Mouse (Mus musculus): Measurements from ENCODE around the gene Cfap43.
A peak's percentile ranks its signal among the peaks of the same experiment; 100 is the strongest.

Cfap43 gene

DNA sequence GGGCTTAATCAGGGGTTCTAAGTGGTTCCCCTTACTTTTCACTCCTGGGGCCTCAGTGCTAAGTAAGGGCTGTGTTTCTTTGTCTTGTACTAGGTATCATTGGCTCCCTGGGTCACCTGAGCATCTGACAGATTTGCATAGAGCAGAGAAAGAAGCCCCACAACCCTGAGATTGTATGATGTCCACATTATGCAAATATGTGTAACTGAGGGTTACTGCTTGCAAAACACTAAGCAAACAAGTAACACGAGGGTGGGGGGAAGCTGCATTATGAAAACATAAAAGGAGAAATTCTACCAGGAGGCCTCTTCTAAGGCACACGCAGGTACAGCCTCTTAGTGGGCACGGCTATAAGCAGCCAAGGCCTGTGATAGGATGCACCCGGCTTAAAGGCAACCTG, 3.8 kb downstream of the Cfap43 start:
- no peak for DNase-seq (ENCODE audit: low read depth, low spot score)

DNA sequence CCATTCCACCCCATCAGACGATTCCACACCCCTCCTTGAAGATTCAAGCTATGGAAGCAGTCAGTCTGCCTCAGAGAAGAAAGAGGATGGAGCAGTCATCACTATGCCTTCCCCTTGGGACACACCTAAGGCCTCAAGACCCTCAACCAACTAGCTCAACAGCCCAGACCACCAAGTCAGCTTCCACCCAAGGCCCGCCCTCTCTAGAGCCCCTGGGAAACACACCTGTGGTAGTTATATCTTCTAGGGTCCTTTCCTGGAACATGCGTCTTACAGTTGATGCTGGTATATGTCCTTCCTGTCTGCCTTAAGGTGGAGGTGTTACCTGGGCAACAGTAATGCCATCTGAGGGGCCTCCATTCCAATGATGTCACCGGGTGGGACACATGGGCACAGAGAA, 4.9 kb downstream of the Cfap43 start:
- DNase-seq (ENCODE audit: low read depth, low spot score) = no peak

DNA sequence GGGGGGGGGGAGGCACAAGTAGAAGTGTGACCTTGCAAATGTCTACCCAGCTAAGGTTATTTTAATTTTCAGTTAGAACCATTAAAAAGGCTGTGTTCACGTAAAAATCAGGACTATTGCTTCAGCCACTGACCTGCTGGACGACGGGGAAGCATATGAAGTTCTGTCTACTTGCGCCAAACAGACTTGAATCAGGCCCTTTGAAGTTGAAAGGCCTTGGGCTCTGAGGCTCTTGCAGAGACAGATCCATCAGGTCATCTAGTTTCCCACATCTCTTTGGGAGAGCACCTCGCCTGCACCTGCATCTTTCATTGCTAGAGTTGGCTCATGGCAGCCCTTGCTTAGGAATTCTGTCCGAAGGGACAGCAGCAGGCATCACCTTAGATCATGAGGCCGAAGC, 5.7 kb downstream of the Cfap43 start:
- DNase-seq (ENCODE audit: low read depth, low spot score) = no peak

DNA sequence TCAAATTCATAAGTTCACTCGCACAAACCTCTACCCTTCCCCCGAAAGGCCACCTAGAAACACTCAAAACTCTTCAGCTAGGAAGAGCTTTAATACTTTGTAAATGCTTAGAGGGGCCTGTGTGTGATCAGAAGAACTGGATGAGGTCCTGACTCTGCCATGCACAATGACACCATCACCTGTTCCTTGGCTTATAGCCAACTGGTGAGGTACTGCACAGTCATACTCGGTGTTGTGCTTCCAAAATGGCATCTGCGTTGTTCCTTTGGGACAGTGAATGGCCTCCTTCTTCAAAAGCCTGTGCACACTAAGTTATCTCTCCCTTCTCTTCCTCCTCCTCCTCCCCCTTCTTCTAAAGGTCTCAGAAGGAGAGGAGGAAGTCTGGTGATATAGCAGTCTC, 8.3 kb downstream of the Cfap43 start:
- no peak for DNase-seq (ENCODE audit: low read depth, low spot score)

DNA sequence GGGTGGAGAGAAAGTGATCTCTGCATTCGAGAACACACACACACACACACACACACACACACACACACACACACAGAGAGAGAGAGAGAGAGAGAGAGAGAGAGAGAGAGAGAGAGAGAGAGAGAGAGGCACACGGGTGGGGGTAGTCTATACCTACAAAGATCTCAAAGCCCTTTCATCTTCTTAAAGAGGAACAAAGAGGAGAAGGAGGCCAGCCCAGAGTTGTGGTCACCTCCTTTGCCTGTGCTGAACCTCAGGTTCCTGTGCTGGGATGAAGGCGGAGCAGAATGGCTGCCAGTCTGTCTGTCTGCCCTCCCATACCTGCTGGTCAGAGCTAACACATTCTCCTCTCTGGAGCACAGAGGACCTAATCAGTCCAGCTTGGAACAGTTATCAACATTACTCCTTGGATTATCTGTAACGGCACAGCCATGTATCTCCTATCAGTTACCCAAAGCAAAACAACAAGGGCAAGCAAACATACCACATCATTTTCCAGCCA, 8.9 kb downstream of the Cfap43 start:
- no peak for DNase-seq (ENCODE audit: low read depth, low spot score)

DNA sequence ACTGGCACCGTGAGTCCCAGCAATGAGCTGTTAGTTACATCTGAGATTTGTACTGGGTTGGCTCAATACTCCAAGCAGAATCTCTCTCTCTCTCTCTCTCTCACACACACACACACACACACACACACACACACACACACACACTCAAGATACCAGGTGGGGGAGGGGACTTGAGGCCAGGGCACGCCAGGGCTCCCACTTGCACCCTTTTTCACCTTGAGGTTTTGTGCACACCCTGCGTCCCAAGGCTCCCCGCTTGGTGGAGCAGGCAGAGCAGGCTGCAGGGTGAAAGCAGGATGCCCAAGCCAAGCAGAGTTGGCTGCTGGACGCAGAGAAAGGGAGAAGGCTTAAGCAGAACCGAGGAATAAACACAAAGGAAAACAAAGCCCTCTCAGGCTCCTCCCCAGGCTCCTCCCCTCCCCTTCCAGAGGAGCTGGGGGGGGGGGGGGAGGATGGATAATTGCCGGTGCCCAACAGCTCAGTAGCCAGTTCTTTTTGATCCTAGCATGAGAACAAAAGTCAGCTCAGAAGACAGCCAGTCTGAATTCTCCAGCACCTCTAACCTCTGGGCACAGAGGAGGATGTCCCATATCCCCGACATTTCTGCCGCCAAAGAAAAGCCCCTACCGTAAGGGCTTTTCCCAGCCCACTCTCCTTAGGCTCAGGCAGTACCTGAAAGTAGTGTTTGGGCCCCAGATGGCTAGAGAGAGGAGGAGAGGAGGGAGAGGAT, 9.5 kb downstream of the Cfap43 start:
- no peak for DNase-seq (ENCODE audit: low read depth, low spot score)

DNA sequence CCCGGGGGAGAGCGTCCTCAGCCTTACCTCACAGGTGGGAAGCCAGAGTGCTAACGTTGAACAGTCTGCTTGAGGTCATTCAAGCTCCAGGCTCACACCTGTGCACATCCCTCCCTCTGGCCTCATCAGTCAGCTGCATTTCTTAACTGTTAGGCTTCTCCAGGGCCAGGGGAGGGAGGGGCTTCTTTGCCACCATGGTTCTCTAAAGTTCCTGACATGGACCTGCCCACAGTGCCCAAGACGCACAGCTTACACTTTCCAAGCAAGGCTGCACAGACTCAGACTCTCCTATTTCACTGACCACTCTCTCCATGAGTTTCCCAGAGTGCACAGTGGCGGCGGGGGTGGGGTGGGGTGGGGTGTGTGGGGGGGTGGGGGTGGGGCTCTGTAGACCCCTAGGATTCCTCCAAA, 10.1 kb downstream of the Cfap43 start:
- no peak for DNase-seq (ENCODE audit: low read depth, low spot score)

DNA sequence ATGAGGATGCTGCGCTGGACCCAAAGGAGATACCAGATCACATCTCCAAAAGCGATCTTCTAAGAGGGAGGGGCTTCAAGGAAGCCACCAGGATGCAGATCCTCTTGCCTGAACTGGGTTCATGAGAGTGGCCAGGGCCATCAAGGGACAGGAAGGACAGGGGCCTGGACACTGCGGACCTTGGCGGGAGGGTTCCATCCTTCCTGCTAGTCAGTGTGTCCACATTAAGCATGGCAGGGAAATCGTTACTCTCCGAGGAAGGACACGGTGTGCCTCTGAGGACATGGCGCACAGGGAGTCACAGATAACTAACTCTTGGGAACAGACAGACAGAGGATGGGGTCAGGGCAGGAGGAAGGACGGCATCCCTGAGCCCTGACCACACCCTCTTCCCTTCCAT, 11.5 kb downstream of the Cfap43 start:
- no peak for DNase-seq (ENCODE audit: low read depth, low spot score)

DNA sequence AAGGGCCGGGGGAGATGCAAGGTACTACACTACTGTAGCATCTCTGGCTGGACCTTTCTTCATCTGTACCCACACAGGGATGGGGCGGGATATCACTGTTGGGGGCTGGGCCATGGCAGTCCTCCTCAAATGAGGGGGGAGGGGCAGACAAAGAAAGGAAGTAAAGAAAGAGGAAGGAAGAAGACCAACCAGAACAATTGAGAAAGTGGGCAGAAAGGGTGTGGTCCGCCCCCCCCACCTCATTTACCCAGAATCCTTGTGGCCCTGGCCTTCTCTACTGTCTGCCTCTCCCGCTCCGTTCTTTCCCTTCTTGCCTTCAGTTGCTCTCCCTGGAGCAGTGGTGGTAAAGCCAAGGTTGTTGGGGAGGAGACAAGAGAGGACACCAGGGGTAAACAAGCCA, 13.5 kb downstream of the Cfap43 start:
- no peak for DNase-seq (ENCODE audit: low read depth, low spot score)

DNA sequence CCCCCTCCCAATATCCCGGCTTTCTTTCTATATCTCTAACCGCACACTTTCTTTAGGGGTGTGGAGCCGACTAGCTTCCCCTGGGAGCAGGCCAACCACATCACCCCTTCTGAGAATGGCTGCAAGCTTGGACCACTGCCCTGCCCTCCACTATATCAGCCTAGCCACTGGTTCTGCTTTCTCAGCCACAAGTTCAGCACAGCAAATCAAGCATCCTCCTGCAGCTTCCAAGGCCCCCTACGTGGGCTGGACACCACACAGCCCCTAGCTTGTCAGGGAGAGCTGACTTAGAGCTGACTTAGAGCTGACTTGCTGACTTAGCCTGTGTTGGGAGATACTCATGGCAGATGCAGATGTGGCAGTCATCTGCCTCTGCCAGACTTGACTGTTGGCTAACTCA, 14.0 kb downstream of the Cfap43 start:
- DNase-seq (ENCODE audit: low read depth, low spot score) = no peak

DNA sequence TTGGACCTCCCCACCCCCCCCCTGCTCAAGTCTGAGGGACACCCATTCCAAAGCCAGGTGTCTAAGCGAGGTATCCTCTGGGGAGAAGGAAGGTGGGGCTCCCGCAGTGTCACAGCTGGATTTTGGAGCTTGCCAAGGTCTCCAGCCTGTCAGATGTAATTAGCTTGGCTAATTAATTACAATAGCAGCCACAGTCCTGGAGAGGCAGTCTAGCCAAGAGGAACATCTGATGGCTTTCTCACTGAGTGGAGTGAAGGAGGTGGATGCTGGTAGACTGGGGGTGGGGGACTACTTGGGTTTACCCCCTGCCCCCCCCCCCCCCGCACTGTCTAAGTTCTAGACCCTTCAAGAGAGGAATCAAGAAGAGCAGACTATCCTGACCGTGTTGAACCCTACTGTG, 15.4 kb downstream of the Cfap43 start:
- no peak for DNase-seq (ENCODE audit: low read depth, low spot score)

DNA sequence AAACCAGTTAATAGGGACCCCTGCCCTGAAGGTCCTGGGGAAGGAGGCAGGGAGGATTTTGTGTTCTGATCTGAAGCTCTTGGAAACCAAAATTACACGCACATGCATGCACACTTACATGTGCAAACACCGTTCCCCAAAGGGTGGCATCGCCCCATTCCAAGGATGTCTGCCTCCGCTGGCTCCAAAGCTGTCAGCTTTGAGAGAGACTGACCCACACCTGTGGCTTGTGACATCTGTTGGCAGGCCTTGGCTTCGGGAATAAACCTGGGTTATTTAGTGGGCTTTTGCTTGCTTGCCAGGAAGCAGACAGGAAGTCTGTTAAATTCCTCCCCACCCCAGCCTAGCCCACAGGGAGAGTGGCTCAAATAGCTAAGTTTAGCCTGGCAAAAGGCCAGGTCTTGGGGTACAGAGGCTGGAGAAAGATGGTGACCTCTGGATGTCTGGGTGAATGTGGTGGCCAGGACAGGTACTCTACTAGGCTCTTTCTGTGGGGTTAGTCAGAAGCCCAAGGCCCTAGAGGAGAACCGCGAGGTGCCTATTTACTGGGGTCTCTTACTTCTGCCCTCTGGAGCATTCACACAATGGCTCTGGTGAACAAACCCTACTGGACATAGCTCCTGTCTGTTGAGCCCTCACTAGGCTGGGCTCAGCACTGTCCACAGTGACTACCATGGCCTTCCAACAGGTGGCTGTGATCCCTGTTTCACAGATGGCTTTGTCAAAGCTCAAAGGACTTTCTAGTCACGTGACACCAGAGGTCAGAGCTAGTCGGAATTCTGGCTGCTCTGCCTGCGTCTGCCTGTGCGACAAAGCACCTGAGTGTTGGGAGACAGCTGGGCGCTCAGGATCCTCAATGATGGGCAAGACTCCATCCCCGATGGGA, 16.5 kb downstream of the Cfap43 start:
- no peak for DNase-seq (ENCODE audit: low read depth, low spot score)

DNA sequence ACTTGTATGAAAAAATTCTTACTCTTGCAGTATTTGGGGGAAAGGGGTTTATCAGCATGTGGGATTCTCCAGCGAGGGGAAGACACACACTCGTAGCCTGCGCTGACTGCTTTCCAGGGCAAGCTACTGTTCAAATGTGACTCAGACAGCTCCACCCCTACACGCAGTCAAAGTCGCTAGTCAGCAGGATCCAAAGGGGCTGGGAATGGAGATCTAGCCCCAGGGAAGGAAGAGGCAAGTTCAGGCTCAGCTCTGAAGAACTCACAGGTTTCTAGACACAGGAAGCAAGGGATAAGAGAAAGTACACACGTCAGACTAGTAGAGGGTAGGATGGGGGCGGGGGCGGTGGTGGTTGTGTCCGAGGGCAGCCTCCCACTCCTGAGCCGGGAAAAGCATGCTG, 18.5 kb downstream of the Cfap43 start:
- no peak for DNase-seq (ENCODE audit: low read depth, low spot score)

DNA sequence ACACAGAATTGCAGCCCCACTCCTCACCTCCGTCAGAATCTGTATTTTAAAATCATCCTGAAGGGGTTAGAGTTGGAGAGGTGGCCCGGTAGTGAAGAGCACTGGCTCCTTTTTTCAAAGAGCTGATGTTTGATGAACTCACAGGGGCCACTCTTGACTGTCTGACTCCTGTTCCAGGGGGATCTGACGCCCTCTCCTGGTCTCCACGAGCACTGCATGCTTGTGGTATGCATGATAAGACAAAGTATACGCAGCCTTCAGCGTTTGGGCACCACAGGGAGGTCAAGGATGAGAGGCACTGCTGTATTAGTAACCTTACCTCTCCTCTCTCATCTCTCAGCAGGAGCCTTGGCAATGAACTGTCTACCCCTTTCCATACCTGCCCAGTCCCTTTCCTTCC, 19.1 kb downstream of the Cfap43 start:
- DNase-seq (ENCODE audit: low read depth, low spot score) = no peak

DNA sequence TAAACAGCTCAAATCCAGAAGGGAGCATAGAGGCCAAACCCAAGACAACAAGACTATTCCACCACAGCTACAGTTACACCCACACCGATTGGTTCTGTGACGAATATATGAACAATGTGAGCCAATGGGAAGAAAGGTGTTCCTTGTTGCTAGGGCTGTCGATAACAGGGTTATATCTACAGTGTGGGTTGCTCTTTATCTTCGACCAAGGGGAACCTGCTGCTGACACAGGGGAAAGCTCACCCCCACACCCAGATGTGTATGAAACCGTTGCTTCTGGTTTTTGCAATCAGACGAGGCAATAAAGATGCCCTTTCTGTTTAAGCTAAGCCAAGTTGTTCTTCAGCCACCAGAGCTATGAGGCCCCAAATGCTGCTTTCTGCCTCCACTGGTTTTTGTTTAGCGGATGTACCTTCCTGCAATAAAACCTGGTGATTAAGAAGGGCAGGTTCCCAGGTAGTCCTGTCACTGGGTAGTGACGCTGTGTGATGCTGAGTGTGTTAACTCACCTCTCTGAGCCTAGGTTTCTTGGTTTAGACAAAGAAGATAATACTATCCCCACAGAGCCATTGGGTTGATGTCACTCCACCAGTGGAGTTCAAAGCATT, 20.5 kb downstream of the Cfap43 start:
- no peak for DNase-seq (ENCODE audit: low read depth, low spot score)

DNA sequence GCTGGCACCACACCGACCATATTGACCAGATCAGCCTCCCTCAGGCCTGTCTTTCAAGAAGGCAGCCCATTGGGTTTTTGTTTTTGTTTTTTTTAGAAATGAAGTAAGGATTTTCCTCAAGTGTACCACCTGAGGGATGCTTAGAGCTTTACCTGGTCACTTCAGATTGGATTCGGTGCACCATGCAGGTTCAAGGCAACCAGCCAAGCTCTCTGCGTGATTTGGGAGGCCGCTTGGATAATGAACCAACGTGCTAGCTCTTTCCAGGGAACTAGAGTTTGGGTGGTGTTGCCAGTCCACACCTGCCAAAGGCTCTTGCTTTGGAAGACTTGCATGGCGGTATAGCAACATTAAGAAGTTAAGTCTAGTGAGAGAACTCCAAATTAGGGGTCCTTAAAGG, 26.0 kb downstream of the Cfap43 start:
- DNase-seq (ENCODE audit: low read depth, low spot score) = no peak

DNA sequence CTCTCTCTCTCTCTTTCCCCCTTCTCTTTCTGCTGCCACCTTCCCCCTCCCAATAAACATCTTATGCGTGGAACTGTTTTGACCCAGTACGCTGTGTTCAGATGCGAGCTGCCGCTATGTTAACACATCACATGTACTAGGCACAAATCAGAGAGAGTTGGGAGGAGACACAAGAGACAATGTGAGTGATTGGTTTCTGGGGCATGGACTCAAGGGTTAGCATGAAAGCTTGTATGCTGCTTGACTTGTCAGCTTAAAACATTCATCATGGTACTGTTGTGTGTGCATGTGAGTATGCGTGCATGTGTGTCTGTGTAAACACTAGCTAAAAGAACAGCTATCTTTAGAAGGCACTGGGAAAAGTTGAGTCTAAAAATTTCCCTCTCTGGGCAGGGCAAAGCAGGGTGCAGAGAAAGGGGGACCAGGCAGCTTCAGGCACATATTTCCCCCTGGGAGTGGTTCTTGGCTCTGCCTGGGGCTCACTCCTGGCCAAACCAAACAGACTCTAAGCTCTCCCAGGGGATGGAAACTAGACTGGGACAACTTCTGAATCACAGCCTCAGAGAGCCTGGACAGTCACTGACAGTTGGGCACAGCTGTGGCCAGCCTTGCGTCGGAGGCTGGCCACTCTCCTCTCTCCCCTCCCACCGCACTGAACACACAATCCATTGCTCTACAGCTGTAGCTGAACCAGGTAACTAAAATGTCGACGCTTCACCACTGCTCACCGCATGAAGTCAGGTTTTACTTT, 27.4 kb downstream of the Cfap43 start:
- no peak for DNase-seq (ENCODE audit: low read depth, low spot score)

DNA sequence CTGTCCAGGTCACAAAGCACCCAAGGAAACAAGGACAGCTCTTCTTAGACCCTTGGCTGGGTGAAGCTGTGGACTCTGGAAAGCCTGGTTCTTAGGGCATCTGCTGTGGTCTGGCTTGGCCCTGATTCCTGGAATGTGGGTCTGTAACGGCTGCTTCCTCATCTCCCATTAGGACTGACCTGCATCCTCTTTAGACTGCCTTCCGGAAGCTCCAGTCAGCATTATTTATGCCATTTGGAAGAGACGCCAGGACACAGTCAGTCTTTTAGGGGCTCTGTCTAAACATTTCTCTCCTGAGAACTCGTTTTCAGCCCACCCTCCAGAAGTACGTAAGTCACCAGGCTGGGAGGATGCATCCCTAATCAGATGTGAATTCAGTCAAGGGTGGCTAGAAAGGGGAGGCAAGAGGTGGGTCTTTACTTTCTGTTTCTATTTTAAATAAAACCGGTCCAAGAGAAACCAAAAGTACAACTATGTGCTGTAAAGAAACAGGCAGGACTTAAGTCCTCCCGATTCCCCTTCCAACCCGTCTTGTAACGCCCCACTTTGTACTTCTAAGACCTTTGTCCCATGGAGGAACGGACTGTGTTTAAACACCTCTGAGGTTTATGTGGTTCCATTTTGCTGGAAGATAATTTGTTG, 28.5 kb downstream of the Cfap43 start:
- DNase-seq (ENCODE audit: low read depth, low spot score) = no peak

DNA sequence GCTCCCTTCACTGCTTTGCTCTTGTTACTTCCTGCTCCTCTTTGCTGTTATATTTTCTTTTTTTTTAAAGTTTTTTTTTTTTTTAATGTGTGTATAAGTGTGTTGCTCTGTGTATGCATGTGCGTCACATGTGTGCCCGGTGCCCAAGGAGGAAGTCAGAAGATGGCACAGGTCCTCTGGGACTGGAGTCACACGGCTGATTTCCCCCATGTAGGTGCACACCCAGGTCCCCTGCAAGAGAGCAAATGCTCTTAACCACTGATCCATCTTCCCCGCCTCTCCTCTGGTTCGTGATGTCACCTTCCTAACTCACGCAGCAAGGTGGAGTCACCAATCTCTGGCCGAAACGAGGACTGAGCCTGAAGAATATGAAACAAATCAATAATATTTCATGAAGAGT, 31.1 kb downstream of the Cfap43 start:
- DNase-seq (ENCODE audit: low read depth, low spot score) = no peak

DNA sequence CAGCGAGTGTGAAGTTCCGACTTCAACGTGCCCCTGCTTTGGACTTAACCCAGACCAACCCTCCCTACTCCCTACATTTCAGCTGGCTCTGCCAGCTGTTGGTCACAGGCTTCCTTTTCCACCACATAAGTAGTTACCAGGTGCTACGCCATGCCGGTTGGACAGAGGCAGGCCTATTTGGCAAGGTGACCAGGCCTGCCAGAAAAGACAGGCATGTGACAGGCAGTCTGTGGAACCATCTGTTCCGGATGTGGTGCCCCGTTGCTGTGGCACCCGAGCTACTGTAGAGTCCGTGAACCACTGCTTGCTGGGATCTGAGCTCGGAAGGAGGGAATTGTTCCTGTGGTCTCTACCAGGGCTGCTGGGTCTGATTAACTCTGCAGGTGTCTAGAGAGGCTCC, 31.7 kb downstream of the Cfap43 start:
- DNase-seq (ENCODE audit: low read depth, low spot score) = no peak

DNA sequence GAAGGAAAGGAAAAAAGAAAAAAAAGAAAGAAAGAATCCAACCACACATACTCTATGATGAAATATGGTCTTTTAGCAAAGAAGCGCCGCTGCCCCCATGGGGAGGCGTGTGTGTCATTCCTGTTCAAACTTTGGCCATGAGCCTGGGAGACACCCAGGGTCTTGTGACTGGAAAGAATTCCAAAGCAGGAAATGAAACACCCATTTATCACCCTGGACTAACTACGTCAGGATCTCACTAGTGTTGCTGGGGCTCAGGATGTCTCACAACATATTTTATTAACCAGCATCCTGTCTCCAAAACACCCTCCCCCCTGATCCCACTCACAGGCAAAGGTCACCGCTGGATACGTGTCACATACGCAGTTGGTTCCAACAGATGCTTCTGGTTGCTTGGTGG, 32.5 kb downstream of the Cfap43 start:
- peak; percentile 51 for DNase-seq (ENCODE audit: low read depth, low spot score)
